Mouse (Mus musculus) neural tube, embryonic 14.5 days (tissue): Measurements from ENCODE around the gene Fam204a. TPM values are rescaled to one million over a fixed set of nuclear protein-coding genes. Genes with fewer than 3 reads are reported as not detected.

Experiments used
- ATAC-seq: fragments of 200-750 bp; cut with Nextera tagmentation; 2 replicates; pipeline ENCODE4 v1.8.0; 2017; ENCODE audit warnings: low read depth, mild to moderate bottlenecking, moderate TSS enrichment, moderate library complexity
- H3K27ac ChIP-seq: fragments of 300-500 bp; sonication (generic); 2 replicates; pipeline ENCODE4 v1.5.1; 2014; ENCODE audit warnings: low read depth, mild to moderate bottlenecking, control low read depth, low read length, moderate library complexity, mixed read lengths
- H3K27me3 ChIP-seq: fragments of 300-500 bp; sonication (generic); 2 replicates; pipeline ENCODE4 v1.6.1; 2014; ENCODE audit warnings: low read length; ENCODE audit not compliant: control insufficient read depth, insufficient read depth
- H3K36me3 ChIP-seq: fragments of 300-500 bp; sonication (generic); 2 replicates; pipeline ENCODE4 v1.6.1; 2014; ENCODE audit warnings: low read length, mixed read lengths; ENCODE audit not compliant: control insufficient read depth, insufficient read depth
- H3K4me1 ChIP-seq: fragments of 300-500 bp; sonication (generic); 2 replicates; pipeline ENCODE4 v1.6.1; 2014; ENCODE audit warnings: low read length; ENCODE audit not compliant: control insufficient read depth, insufficient read depth
- H3K4me2 ChIP-seq: fragments of 300-500 bp; sonication (generic); 2 replicates; pipeline ENCODE4 v1.6.1; 2014; ENCODE audit warnings: mild to moderate bottlenecking, low read depth, low read length, control low read depth
- H3K4me3 ChIP-seq: fragments of 300-500 bp; sonication (generic); 2 replicates; pipeline ENCODE4 v1.5.1; 2014; ENCODE audit warnings: low read depth, low read length, control low read depth, mixed read lengths
- H3K9ac ChIP-seq: fragments of 300-500 bp; sonication (generic); replicated peaks from 2 replicates; pipeline ENCODE4 v1.6.1; 2014; ENCODE audit warnings: low read depth, mild to moderate bottlenecking, control low read depth, low read length, mixed read lengths
- H3K9me3 ChIP-seq: fragments of 300-500 bp; sonication (generic); 2 replicates; pipeline ENCODE4 v1.6.1; 2016; ENCODE audit warnings: low read length; ENCODE audit not compliant: control insufficient read depth
- WGBS: fragments of 180-500 bp; shearing (Covaris S2); extraction: QIAGEN DNeasy Blood & Tissue Kit; methylation state at CpG from one replicate; pipeline ENCODE4 v1.1.7; 2014; 5-methylcytosine and 5-hydroxymethylcytosine counted together
- polyA plus RNA-seq: library from polyadenylated mRNA; unstranded; fragments of >200 nt; fragmentation: Nextera tagmentation; extraction: Ambion mirVana; gene quantifications from 2 replicates; pipeline ENCODE4 v1.2.1, GENCODE M21; 2014

Gene Fam204a
- polyA plus RNA-seq, 1 experiment from 2014 or later, result 76.0 TPM

DNA sequence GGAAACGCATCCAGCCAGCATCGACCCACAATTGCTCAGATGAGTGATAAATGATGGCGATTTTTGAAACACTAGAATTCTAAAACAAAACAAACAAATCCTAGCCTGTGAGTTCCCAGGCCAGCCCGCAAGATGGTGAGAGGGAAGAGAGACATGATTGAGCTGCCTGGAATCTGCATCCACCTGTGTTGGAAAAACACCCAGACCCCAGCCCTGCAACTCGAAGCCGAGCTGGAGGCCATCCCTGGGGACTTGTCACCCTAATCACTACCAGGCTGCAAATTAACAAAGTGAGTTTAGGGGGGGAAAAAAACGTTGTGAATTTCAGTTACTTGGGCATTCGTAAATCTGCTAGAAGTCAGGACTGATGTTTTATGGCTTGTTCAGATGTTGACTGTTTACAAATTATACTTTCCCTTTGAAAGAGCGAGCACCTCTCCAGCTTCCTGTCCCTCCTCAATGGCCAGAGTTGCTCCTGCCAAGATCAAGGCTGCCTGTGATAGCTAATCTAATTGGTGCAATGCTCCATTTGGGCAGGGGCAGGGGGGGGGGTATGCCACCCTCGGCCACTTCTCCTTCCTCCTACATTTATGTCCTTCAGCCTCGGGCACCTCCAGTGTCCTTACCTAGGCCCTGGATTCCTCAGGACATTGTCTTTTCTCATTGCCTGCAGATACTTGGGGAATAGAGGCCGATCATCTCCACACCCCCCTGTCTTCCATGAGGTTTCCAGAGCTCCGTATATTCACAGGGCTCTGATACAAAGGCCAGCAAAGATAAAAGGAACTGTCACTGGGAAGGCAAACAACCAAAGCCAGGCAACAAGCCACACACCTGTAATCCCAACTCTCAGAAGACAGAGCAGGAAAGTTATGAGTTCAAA, 77.2 kb downstream of the Fam204a start:
- no peaks in the 10 kb centered on the region for H3K36me3 ChIP-seq
- 17% methylated on average over 13 of the region's 13 CpGs for WGBS
- no peak for ATAC-seq
- H3K27me3 ChIP-seq, result peaks cover 14% of the 10 kb centered on the region
- peaks cover 10% of the 10 kb centered on the region for H3K4me1 ChIP-seq
- H3K27ac ChIP-seq, result no peak overlapping the region
- no peak overlapping the region for H3K9ac ChIP-seq
- H3K4me3 ChIP-seq, result no peak overlapping the region
- H3K9me3 ChIP-seq, result no peaks in the 10 kb centered on the region
- H3K4me2 ChIP-seq, result no peak overlapping the region

Other genes starting within 250 kb of the Fam204a start
- gene Prlhr, start 241.6 kb upstream of the Fam204a start, polyA plus RNA-seq, result 0.22 and 0.29 TPM in 2 replicates